Mouse (Mus musculus) embryonic facial prominence, embryonic 14.5 days (tissue): ENCODE results near the gene Dlst. TPM values are rescaled to one million over a fixed set of nuclear protein-coding genes. Genes with fewer than 3 reads are reported as not detected.

Experiments used
- ATAC-seq: fragments of 200-750 bp; cut with Nextera tagmentation; 2 replicates; pipeline ENCODE4 v1.8.0; 2017; ENCODE audit warnings: low read depth, moderate number of reproducible peaks, moderate TSS enrichment
- DNase-seq: peaks from one replicate; pipeline ENCODE4 v3.0.0-alpha.2; 2015; ENCODE audit warnings: low spot score
- H3K27ac ChIP-seq: fragments of 300-500 bp; sonication (generic); replicated peaks from 2 replicates; pipeline ENCODE4 v1.5.1; 2014; ENCODE audit warnings: low read depth, mild to moderate bottlenecking, low read length, moderate library complexity
- H3K27me3 ChIP-seq: fragments of 300-500 bp; sonication (generic); replicated peaks from 2 replicates; pipeline ENCODE4 v1.6.1; 2014; ENCODE audit warnings: low read length; ENCODE audit not compliant: control insufficient read depth, insufficient read depth
- H3K36me3 ChIP-seq: fragments of 300-500 bp; sonication (generic); 2 replicates; pipeline ENCODE4 v1.6.1; 2014; ENCODE audit warnings: low read length, mixed read lengths; ENCODE audit not compliant: control insufficient read depth, insufficient read depth
- H3K4me1 ChIP-seq: fragments of 300-500 bp; sonication (generic); 2 replicates; pipeline ENCODE4 v1.6.1; 2014; ENCODE audit warnings: antibody characterized with exemption, low read length; ENCODE audit not compliant: control insufficient read depth, insufficient read depth
- H3K4me2 ChIP-seq: fragments of 300-500 bp; sonication (generic); 2 replicates; pipeline ENCODE4 v1.6.1; 2014; ENCODE audit warnings: low read depth, mild to moderate bottlenecking, low read length, moderate library complexity, mixed read lengths
- H3K4me3 ChIP-seq: fragments of 300-500 bp; sonication (generic); 2 replicates; pipeline ENCODE4 v1.5.1; 2014; ENCODE audit warnings: low read depth, mild to moderate bottlenecking, low read length
- H3K9ac ChIP-seq: fragments of 300-500 bp; sonication (generic); 2 replicates; pipeline ENCODE4 v1.6.1; 2014; ENCODE audit warnings: low read depth, mild to moderate bottlenecking, low read length, moderate library complexity, mixed read lengths
- H3K9me3 ChIP-seq: fragments of 300-500 bp; sonication (generic); 2 replicates; pipeline ENCODE4 v1.6.1; 2016; ENCODE audit warnings: low read length; ENCODE audit not compliant: control insufficient read depth
- WGBS: fragments of 180-500 bp; shearing (Covaris S2); extraction: QIAGEN DNeasy Blood & Tissue Kit; methylation state at CpG from one replicate; pipeline ENCODE4 v1.1.7; 2014; 5-methylcytosine and 5-hydroxymethylcytosine counted together
- polyA plus RNA-seq: library from polyadenylated mRNA; unstranded; fragments of >200 nt; fragmentation: Nextera tagmentation; extraction: Ambion mirVana; gene quantifications from 2 replicates; pipeline ENCODE4 v1.2.1, GENCODE M21; 2014

Gene Dlst
- polyA plus RNA-seq, 1 experiment from 2014 or later = 112 TPM

DNA sequence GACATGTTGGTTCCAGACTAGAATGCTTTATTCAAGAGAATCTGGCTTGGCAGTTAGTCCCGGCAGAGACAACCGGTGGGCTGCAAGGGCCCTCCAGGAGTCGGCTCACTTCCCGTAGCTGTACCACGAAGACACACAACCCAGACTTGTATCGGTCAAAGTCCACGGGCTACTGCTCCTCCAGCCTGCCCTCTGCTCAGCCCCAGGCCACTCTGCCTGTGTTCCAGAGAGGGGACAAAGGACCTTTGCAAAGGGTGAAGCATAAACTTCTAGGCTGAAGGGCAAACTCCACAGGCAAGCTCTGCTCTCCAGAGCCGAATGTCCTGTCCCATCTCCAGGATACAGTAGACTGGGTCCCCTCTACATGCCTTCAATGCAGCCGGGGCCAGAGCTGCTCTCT is 56.0 kb downstream of the Dlst start:
- WGBS = 74% methylated on average over 9 of the region's 9 CpGs
- H3K9ac ChIP-seq = no peak overlapping the region
- H3K4me3 ChIP-seq = no peak overlapping the region

DNA sequence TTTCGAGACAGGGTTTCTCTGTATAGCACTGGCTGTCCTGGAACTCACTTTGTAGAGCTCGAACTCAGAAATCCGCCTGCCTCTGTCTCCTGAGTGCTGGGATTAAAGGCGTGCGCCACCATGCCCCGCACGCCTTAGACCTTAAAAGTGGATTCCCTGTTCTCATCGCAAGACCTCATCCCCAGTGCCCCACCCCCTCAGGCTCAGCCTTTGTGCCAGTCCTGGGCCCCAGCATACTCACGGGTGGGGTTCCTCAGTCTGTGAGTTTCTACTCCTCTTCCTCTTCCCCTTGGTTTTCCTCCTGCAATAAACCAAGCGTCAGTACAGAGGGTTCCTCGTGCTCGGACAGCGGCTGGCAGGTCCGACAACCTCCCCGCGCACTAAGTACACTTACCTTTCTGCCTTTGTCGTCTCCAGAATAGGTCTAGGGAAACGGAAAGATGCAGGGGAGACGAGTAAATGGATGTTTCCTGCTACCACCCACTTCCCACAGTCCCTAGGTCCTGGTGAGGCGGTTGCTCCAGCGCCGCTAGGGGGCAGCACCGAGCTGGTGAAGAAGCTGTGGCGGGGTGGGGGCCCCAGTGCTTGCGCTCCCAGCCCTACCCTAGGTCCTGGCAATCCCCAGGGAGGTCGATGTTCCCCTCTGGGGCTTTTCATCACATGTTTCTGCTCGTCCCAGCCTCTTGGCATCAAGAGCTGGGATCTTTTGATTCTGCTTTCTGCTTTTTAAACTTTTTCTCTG is 58.7 kb downstream of the Dlst start:
- H3K36me3 ChIP-seq = peaks cover 13% of the 10 kb centered on the region; the same call in 1 of the 2 replicates
- H3K4me2 ChIP-seq = peak overlapping the region; percentile 46
- 28% methylated on average over 27 of the region's 27 CpGs for WGBS
- H3K4me3 ChIP-seq = peak overlapping the region; percentile 23; the same call in 1 of the 2 replicates
- H3K27ac ChIP-seq = no peak overlapping the region
- H3K4me1 ChIP-seq = 0 out of 2 replicates have a peak, but pooled peaks cover 5% of the 10 kb centered on the region
- H3K27me3 ChIP-seq = no peaks in the 10 kb centered on the region
- peak overlapping the region; percentile 53; the same call in 1 of the 2 replicates for H3K9ac ChIP-seq
- H3K9me3 ChIP-seq = no peaks in the 10 kb centered on the region
- peak; percentile 90 for DNase-seq
- peak; percentile 85 for ATAC-seq

More for the DNA sequence above, 56.0 kb downstream of the Dlst start:
- DNase-seq = no peak
- no peak overlapping the region for H3K27ac ChIP-seq
- no peak for ATAC-seq
- 0 out of 2 replicates have a peak, but pooled peaks cover 5% of the 10 kb centered on the region for H3K4me1 ChIP-seq
- no peak overlapping the region for H3K4me2 ChIP-seq
- no peaks in the 10 kb centered on the region for H3K27me3 ChIP-seq
- no peaks in the 10 kb centered on the region for H3K9me3 ChIP-seq
- H3K36me3 ChIP-seq = peaks cover 13% of the 10 kb centered on the region; the same call in 1 of the 2 replicates

DNA sequence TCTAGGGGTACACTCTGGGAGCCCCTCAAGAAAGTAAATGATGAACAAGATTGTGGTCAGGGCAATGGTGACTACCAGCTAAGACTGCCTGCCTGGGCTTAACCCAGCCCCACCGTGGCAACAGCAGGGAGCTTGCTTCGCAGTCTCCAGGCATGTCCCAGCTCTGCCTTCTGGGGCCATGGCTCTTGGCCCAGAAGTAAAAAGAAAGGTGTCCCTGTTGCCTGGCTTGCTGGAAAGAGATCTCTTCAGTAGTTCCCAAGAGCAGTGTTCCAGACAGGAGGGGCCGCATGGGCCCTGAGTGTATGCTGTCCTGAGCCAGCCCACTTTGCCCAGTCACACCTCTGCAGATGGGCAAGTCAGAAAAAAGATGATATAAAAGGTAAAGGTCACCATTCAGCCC is 59.2 kb downstream of the Dlst start:
- H3K4me3 ChIP-seq = no peak overlapping the region
- H3K4me2 ChIP-seq = peak overlapping the region; percentile 46; the same call in 1 of the 2 replicates
- H3K27me3 ChIP-seq = no peaks in the 10 kb centered on the region
- no peak overlapping the region for H3K9ac ChIP-seq
- WGBS = 57% methylated on average over 3 of the region's 3 CpGs
- peaks cover 7% of the 10 kb centered on the region for H3K4me1 ChIP-seq
- H3K36me3 ChIP-seq = peaks cover 13% of the 10 kb centered on the region; the same call in 1 of the 2 replicates
- H3K9me3 ChIP-seq = no peaks in the 10 kb centered on the region
- DNase-seq = no peak
- no peak overlapping the region for H3K27ac ChIP-seq
- 0 out of 2 replicates have a peak, but pooled peaks have one; percentile 7 for ATAC-seq

DNA sequence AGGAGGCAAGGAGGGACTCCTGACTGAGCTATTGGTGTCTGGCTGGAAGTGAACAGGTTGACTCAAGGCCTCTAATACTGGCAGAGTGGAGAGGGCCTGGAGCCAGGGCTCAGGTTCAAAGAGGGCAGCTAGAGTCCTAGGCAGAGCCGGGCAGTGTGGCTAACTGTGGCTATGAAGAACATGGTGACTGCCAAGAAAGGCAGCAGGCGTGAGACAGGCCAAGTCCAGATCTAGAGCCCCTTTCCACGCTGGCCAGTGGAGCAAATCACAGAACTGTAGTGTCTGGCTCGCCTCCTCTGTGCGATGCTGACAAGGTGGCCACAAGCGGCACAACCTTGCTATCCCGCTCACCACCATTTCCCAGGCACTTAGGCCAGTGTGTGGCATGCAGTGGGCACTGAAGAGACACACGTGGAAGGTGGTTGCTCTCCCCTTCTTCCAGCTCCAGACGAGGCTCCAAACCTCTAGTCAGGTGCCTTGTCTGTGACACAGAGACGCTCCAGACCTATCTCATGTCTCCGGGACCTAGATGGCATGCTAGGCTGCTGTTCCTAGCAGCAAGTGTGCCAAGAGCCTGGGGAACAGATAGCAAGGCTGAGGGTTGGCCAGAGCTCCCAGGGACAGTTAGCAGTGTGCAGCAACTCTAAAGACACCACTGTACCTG is 59.8 kb downstream of the Dlst start:
- H3K4me1 ChIP-seq = peaks cover 12% of the 10 kb centered on the region
- H3K27ac ChIP-seq = no peak overlapping the region
- WGBS = 91% methylated on average over 10 of the region's 11 CpGs
- peaks cover 13% of the 10 kb centered on the region; the same call in 1 of the 2 replicates for H3K36me3 ChIP-seq
- H3K4me3 ChIP-seq = no peak overlapping the region
- no peak overlapping the region for H3K4me2 ChIP-seq
- ATAC-seq (no peak), DNase-seq (no peak)
- H3K9ac ChIP-seq = no peak overlapping the region
- H3K9me3 ChIP-seq = no peaks in the 10 kb centered on the region
- no peaks in the 10 kb centered on the region for H3K27me3 ChIP-seq

DNA sequence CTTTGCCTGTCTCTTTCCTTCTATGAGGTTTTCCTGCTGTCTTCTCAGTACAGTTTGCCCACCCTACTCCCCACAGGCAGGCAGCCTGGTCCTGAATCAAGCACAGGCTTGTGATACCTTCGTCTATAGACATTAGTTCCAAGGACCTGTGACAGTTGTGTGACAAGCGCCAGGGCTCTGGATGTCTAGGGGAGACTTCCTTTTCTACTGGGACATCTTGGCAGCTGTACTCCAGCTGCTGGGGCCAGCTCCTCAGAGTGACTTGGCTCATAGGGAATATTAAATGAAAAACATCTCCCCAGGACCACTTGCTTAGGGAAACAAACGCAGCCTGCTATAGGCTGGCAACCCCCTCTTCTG is 60.3 kb downstream of the Dlst start:
- Histone ChIP-seq H3K4me3 (no peak overlapping the region), H3K4me1 (peaks cover 17% of the 10 kb centered on the region), H3K36me3 (peaks cover 11% of the 10 kb centered on the region; the same call in 1 of the 2 replicates), H3K27ac (no peak overlapping the region), H3K27me3 (no peaks in the 10 kb centered on the region), H3K9me3 (no peaks in the 10 kb centered on the region), H3K4me2 (no peak overlapping the region), H3K9ac (no peak overlapping the region)
- ATAC-seq (no peak), DNase-seq (no peak)
- 62% methylated on average over 3 of the region's 3 CpGs for WGBS

DNA sequence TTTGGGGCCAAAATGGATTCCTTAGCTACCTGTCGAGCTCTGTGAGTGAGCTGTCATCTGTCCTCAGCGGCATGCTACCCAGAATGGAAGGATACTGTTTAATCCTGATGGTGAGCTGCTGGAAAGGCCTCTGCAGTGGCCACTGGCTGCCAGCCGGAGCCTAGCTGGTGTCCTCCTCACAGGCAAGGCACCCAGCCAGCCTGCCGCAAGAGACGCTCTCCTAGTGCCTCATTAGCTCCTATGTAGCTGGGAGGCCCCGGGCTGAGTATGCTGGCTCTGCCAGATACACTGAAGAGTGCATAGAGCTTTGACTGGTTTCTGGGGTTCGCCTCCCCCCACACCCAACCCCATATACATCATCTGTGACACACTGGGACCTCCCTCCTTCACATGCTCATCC is 63.4 kb downstream of the Dlst start:
- ATAC-seq (no peak), DNase-seq (no peak)
- Histone ChIP-seq H3K4me2 (peak overlapping the region; percentile 77; the same call in 1 of the 2 replicates), H3K4me3 (no peak overlapping the region), H3K36me3 (no peaks in the 10 kb centered on the region), H3K27ac (no peak overlapping the region), H3K4me1 (peaks cover 36% of the 10 kb centered on the region), H3K9me3 (no peaks in the 10 kb centered on the region), H3K27me3 (no peaks in the 10 kb centered on the region), H3K9ac (no peak overlapping the region)
- WGBS = 71% methylated on average over 7 of the region's 7 CpGs

DNA sequence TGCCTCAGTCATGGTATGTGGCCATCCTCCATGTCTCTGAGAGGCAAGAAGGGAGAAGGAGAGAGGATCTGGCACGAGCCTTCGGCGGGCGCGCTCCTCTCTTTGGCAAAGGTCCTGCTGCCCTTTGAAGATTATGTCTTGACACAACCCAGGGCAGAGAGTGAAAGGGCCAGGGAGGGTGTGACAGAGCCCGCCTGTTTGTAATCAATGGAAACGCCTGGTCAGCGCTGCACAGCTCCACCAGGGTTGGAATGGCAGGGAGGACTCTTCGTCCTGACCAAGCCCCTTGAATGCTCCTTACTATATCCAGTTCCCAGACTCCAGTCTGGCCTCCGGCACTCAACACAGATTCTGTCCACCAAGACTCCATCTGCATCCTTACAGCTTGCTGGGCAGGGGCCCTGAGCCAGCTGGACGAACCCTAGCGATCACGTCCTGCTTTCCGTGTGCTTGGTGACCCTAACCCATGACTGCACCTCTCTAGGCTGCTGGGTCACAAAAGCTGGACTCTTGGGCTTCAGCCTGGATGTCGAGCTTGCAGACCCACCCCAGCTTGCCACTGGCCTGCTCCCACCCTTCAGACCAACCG is 64.5 kb downstream of the Dlst start:
- Histone ChIP-seq H3K9me3 (no peaks in the 10 kb centered on the region), H3K9ac (peak overlapping the region; percentile 58), H3K27me3 (no peaks in the 10 kb centered on the region), H3K4me1 (peaks cover 31% of the 10 kb centered on the region), H3K4me3 (peak overlapping the region; percentile 37), H3K27ac (no peak overlapping the region; the same call in 1 of the 2 replicates), H3K36me3 (no peaks in the 10 kb centered on the region), H3K4me2 (peak overlapping the region; percentile 77)
- ATAC-seq (no peak), DNase-seq (no peak)
- 39% methylated on average over 16 of the region's 16 CpGs for WGBS

DNA sequence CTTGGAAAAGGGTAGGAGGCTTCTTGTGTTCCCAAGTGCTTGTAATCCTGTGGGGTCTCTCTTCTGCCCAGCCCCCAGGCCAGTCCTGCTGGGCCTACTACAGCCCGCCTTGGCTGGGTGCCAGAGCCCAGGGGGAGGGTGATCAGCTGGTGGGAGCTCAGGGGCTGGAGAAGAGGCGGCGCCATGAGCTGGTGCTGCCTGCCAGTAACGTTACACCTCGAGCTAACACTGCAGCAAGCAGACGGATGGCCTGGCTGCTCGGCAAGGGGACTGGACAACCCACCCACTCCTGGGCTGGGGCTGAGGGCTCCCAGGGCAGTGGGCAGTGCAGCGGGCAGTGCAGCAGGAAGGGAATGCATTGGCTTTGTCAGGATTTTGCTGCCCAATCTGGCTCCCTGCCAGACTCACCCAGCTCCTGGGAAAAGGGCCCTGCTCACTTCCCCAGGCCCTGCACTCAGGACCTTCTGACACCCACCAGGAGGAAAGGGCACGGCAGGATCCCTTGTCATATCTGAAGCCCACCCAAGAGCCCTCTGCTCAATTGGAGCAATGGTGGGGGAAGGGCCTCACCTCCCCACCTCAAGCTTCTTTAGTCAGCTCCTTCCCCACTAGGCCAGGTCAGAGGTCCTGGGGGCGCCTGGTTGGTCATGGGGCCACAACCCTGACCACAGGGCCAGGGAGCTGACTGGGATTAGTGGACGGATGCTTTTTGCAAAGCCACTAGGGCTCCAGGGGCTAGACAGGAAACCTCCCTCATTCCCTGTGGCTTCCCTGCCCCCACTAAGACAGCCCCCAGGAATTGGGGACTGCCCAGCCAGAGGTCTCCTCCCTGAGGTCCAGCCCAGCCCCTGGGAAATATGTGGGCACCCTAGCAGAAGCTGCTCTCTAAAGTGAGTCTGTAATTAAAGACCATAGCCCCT is 65.6 kb downstream of the Dlst start:
- no peak overlapping the region; the same call in 1 of the 2 replicates for H3K27ac ChIP-seq
- H3K27me3 ChIP-seq = no peaks in the 10 kb centered on the region
- no peaks in the 10 kb centered on the region for H3K9me3 ChIP-seq
- WGBS = 12% methylated on average over 10 of the region's 11 CpGs
- H3K4me2 ChIP-seq = peak overlapping the region; percentile 77
- peak overlapping the region; percentile 58 for H3K9ac ChIP-seq
- peak overlapping the region; percentile 37 for H3K4me3 ChIP-seq
- peak; percentile 85 for ATAC-seq
- no peaks in the 10 kb centered on the region for H3K36me3 ChIP-seq
- peaks cover 33% of the 10 kb centered on the region for H3K4me1 ChIP-seq
- DNase-seq = peak; percentile 90
